Mouse (Mus musculus) G1E (cell line): ENCODE measurements around the gene Gm42791. TPM values are rescaled to one million over a fixed set of nuclear protein-coding genes. Genes with fewer than 3 reads are reported as not detected.

Source experiments
- ATAC-seq: 2 replicates; pipeline ENCODE4 v1.8.0; 2016; ENCODE audit warnings: mild to moderate bottlenecking; ENCODE audit not compliant: insufficient number of reproducible peaks, poor library complexity, low FRiP score, severe bottlenecking; ENCODE audit errors: extremely low read depth
- DNase-seq: peaks from one replicate; pipeline ENCODE4 v3.0.0; 2012; ENCODE audit warnings: low spot score
- H3K27me3 ChIP-seq: 2 replicates; pipeline ENCODE4 v1.6.1; 2012; ENCODE audit warnings: mild to moderate bottlenecking, low read length, inconsistent platforms; ENCODE audit not compliant: insufficient read depth
- H3K36me3 ChIP-seq: replicated peaks from 2 replicates; pipeline ENCODE3; 2012; ENCODE audit warnings: mild to moderate bottlenecking, inconsistent platforms
- H3K4me1 ChIP-seq: 2 replicates; pipeline ENCODE4 v1.6.1; 2012; ENCODE audit warnings: low read depth, low read length, inconsistent platforms, mixed read lengths; ENCODE audit not compliant: insufficient read depth
- H3K4me3 ChIP-seq: 2 replicates; pipeline ENCODE4 v1.5.1; 2012; ENCODE audit warnings: low read depth, mild to moderate bottlenecking, inconsistent platforms, low read length, moderate library complexity, mixed read lengths
- H3K9me3 ChIP-seq: replicated peaks from 2 replicates; pipeline ENCODE4 v1.6.1; 2012; ENCODE audit warnings: inconsistent platforms
- CTCF ChIP-seq: IDR thresholded peaks from 2 replicates; pipeline ENCODE4 v1.5.1; 2012; ENCODE audit warnings: low read depth, low read length, inconsistent platforms, mixed read lengths
- GATA1 ChIP-seq: IDR thresholded peaks from 2 replicates; pipeline ENCODE4 v1.6.1; 2012; ENCODE audit warnings: borderline replicate concordance, low read length, inconsistent platforms, mixed read lengths
- GATA2 ChIP-seq: IDR thresholded peaks from 2 replicates; pipeline ENCODE4 v1.6.1; 2012; ENCODE audit warnings: low read depth, low read length, inconsistent platforms, borderline replicate concordance
- POLR2AphosphoS5 ChIP-seq: IDR thresholded peaks from 2 replicates; pipeline ENCODE4 v1.6.1; 2012; ENCODE audit warnings: low read depth, low read length, inconsistent platforms; ENCODE audit not compliant: insufficient replicate concordance
- TAL1 ChIP-seq: conservative IDR thresholded peaks from 2 replicates; pipeline ENCODE4 v1.6.1; 2012; ENCODE audit warnings: low read depth, low read length, inconsistent platforms, mixed read lengths
- polyA plus RNA-seq: library from polyadenylated mRNA; stranded (reverse); fragments of >175 nt; gene quantifications from 2 replicates; pipeline ENCODE4 v1.2.3, GENCODE M21; 2012
- total RNA-seq, 2 experiments: library from RNA; stranded (forward) in 1 of 2; stranded (reverse) in 1 of 2; fragments of 200-1000 nt in 1 of 2; fragments of >200 nt in 1 of 2; fragmentation: Nextera tagmentation in 1 of 2; gene quantifications; 2 replicates each; pipeline ENCODE4 v1.2.3; 2014 to 2017

Gene Gm42791
- total and polyA plus RNA-seq, 3 experiments, result not detected

DNA sequence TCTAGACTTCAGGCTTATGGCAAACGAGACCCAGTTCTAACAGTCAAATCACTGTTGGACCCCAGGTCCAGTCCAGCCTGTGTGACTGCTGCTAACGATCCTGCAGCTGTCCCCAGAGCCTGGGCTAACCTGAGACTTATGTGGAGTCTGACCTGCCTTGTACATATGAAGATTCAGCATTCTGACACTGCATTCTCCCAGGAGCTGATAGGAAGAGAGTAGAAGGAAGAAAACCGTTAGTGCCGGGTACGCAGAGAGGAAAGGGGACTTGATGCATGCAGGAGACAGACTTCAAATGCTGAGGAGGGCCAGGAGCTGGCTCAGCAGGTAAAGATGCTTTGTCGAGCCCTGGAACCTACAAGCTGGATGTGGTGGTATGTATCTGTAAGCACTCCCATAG is 59.1 kb downstream of the Gm42791 start:
- ATAC-seq (no peak), DNase-seq (no peak)
- Histone ChIP-seq H3K36me3 (no peaks in the 10 kb centered on the region), H3K9me3 (peaks cover 62% of the 10 kb centered on the region), H3K27me3 (no peaks in the 10 kb centered on the region), H3K4me1 (no peaks in the 10 kb centered on the region), H3K4me3 (no peak overlapping the region)
- TF ChIP-seq POLR2AphosphoS5 (no peak), GATA1 (no peak), GATA2 (no peak), TAL1 (no peak), CTCF (no peak)

DNA sequence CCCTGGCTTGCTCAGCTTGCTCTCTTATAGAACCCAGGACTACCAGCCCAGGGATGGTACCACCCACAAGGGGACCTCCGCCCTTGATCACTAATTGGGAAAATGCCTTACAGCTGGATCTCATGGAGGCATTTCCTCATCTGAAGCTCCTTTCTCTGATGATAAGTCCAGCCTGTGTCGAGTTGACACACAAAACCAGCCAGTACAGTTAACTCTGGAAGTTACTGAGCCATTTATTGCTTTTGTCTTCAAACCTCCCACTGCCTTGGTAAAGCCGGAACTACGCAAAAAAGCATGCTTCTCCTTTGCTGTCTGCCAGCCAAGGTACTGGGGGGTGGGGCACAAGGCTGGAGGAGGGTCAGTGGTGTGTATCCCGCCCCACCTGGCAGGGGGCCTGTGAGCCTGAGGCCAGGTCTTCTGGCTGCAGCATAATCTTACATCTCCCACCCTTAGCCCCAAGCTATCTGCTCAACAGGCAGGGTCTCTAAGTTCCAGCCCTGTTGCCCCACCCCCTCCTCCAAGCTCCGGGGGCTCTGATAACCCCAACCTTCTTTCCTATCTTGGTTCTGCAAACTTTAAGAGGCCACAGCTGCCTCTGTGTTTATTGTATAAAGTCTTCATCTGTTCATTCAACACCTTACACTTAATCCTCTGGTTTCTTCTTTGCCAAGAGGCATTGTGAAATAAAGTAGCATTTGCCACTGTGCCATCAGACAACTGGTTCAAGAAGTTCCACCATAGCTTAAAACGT is 59.7 kb downstream of the Gm42791 start:
- ATAC-seq, result no peak
- Histone ChIP-seq H3K27me3 (no peaks in the 10 kb centered on the region), H3K9me3 (peaks cover 61% of the 10 kb centered on the region), H3K4me1 (no peaks in the 10 kb centered on the region), H3K36me3 (no peaks in the 10 kb centered on the region), H3K4me3 (no peak overlapping the region)
- DNase-seq, result no peak
- TF ChIP-seq TAL1, result no peak
- TF ChIP-seq GATA2, result no peak
- TF ChIP-seq GATA1, result no peak
- no peak for TF ChIP-seq CTCF
- TF ChIP-seq POLR2AphosphoS5, result no peak

DNA sequence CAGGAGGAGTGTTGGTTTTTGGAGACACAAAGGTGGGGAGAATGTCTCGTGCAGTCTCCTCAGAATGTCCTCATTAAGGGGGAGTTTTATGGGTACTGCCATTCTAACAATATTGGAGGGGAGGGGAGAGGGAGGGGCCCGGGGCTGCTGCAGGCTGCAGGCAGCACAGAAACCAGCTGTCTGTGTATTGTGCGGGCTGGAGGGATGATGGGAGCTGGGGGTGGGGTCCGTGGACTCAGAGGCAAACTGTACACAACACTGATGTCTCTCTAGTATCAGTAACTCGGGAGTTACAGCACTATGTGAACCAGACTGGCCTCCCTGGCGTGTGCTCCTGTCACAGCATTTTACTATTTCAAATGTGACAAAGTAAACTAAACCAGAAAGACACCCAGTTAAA is 60.5 kb downstream of the Gm42791 start:
- ATAC-seq (no peak), DNase-seq (no peak)
- no peaks in the 10 kb centered on the region for H3K4me1 ChIP-seq
- no peak overlapping the region for H3K4me3 ChIP-seq
- TF ChIP-seq GATA1 (no peak), TAL1 (no peak), GATA2 (no peak), CTCF (no peak), POLR2AphosphoS5 (no peak)
- no peaks in the 10 kb centered on the region for H3K27me3 ChIP-seq
- H3K36me3 ChIP-seq, result no peaks in the 10 kb centered on the region
- H3K9me3 ChIP-seq, result peaks cover 54% of the 10 kb centered on the region

DNA sequence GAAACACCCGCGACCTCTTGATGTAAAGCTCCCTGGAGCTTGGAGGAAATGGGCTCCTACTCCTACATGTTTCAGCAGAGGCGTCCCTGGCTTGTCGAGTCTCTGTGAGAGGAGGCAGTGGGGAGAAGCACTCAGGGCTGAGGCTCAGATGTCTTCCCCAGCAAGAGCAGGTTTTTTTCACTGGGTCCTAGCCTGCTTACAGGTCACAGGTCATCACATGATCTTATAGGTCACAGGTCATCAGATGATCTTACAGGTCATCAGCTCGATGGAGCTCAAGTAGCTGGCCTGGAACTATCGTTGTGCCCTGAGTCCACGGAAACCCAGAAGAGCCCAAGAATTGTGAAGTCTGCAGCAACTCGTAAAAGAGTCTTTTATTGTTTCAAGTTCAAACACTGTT is 61.2 kb downstream of the Gm42791 start:
- TF ChIP-seq GATA2, result no peak
- TF ChIP-seq TAL1, result no peak
- TF ChIP-seq CTCF, result no peak
- no peak for TF ChIP-seq POLR2AphosphoS5
- no peak for TF ChIP-seq GATA1
- no peaks in the 10 kb centered on the region for H3K36me3 ChIP-seq
- H3K9me3 ChIP-seq, result peaks cover 54% of the 10 kb centered on the region
- no peaks in the 10 kb centered on the region for H3K27me3 ChIP-seq
- DNase-seq (no peak), ATAC-seq (no peak)
- no peak overlapping the region for H3K4me3 ChIP-seq
- H3K4me1 ChIP-seq, result no peaks in the 10 kb centered on the region

DNA sequence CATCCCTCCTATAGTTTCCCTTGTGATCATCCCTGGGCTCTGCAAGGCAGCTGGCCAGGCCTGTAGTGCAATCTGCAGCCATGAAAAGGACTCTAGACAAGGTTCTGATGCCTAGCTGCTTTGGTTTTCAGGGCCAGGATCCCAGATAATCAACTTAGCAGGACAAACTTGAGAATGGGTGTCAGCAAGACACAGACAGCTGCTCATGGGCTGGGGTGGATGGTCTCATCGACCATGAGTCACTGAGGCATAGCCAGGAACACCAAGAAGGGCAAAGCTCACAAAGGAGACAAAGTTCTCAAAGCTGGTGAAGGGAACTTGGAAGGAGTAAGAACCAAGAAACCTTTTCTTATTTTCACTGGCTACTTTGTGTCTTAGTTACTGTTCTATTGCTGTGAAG is 63.6 kb downstream of the Gm42791 start:
- DNase-seq (no peak), ATAC-seq (no peak)
- Histone ChIP-seq H3K36me3 (no peaks in the 10 kb centered on the region), H3K4me3 (no peak overlapping the region), H3K4me1 (no peaks in the 10 kb centered on the region), H3K27me3 (no peaks in the 10 kb centered on the region), H3K9me3 (peaks cover 46% of the 10 kb centered on the region)
- TF ChIP-seq POLR2AphosphoS5, result no peak
- TF ChIP-seq CTCF, result no peak
- TF ChIP-seq TAL1, result no peak
- TF ChIP-seq GATA1, result no peak
- TF ChIP-seq GATA2, result no peak

DNA sequence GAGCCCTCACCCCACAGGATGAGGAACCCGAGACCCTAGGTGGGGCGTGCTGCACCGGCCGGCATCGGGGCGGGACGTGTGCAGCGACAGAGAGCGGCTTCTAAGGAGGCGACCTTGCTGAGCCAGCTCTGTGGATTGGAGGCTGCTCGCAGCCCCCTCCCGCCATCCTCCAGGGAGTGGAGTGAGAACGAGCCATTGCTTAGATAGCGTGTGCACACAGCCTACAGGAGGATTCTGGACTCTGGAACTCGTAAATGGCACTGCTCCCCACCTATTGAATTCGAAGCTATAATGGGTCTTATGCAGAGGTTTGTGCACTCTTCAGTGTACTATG is 65.9 kb downstream of the Gm42791 start, which contains the start of gene Katnal1:
Katnal1 (minus strand) TSS at position 205 of the 334 bp plus-strand sequence.
- DNase-seq (no peak), ATAC-seq (no peak)
- Histone ChIP-seq H3K4me1 (no peaks in the 10 kb centered on the region), H3K4me3 (no peak within 1 kb of the TSS; the same call in 1 of the 2 replicates), H3K27me3 (no peaks in the 10 kb centered on the region), H3K9me3 (peaks cover 49% of the 10 kb centered on the region), H3K36me3 (no peaks in the 10 kb centered on the region)
- TF ChIP-seq GATA1 (no peak), GATA2 (no peak), POLR2AphosphoS5 (no peak), TAL1 (no peak), CTCF (no peak)
